ENCODE assay signal across 9 mouse cellular contexts in the genomic region with DNA sequence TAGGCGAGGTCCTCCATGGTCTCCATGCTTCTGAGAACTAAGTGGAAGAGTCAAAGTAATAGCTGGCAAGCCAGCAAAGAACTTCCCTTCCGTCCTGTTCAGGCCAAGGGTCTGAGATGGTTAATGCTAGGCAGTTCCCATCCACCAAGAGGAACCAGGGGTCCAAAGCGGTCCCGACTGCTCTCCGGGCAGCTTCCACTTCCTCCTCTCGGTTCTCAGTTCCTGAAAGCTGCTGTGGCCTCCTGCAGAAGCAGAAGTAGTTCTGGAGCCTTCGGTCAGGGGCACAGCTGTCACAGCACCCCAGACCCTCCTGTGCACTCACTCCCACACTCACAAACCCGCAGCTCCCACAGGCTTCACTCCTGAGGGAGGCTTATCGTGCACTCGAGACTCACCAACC. TPM values are rescaled to one million over a fixed set of nuclear protein-coding genes. Genes with fewer than 3 reads are reported as not detected.
A peak's percentile ranks its signal among the peaks of the same experiment; 100 is the strongest.
DNase-seq lines count a peak whose midpoint lies in the region; ATAC-seq and TF ChIP-seq lines count a peak whose summit lies in the region.
"Had no signal": no experiment of that assay in that cellular context is flagged by ENCODE, and none has a peak within 500 bp of the region (broad histone marks: within the 10 kb centered on the region; RNA-seq: fewer than 3 reads in every experiment).

No protein-coding gene starts in this region.

- H3K9me3 ChIP-seq in heart, embryonic 10.5 days: no peaks in the 10 kb centered on the region
- H3K9me3 ChIP-seq in G1E (replicated peaks): no peaks in the 10 kb centered on the region

- H3K4me1 ChIP-seq in heart, embryonic 10.5 days: no peaks in the 10 kb centered on the region
- H3K4me1 ChIP-seq in G1E (ENCODE audit: insufficient read depth, low read depth, low read length): peaks cover 54% of the 10 kb centered on the region

- WGBS in heart, embryonic 10.5 days: 66% methylated on average over 10 of the region's 10 CpGs

- H3K27ac ChIP-seq in heart, embryonic 10.5 days: no peak overlapping the region

- H3K4me3 ChIP-seq in heart, embryonic 10.5 days: no peak overlapping the region
- peak overlapping the region; percentile 52; the same call in 1 of the 2 replicates for H3K4me3 ChIP-seq in G1E (ENCODE audit: low read depth, low read length)

- no peaks in the 10 kb centered on the region for H3K36me3 ChIP-seq in heart, embryonic 10.5 days
- H3K36me3 ChIP-seq in G1E (replicated peaks): no peaks in the 10 kb centered on the region

- H3K27me3 ChIP-seq in heart, embryonic 10.5 days (ENCODE audit: insufficient read depth, poor library complexity, severe bottlenecking): no peaks in the 10 kb centered on the region
- no peaks in the 10 kb centered on the region for H3K27me3 ChIP-seq in G1E (ENCODE audit: insufficient read depth, low read length)

- peak; percentile 26 for DNase-seq in heart, adult 8-10 months (ENCODE audit: low spot score)
- no peak for DNase-seq in heart, embryonic 10.5 days (ENCODE audit: low spot score)
- peak; percentile 27 for DNase-seq in G1E (ENCODE audit: low spot score)
- DNase-seq in kidney, postnatal 14 days: peak; percentile 7
- peak; percentile 73 to 81 for DNase-seq in monocyte, adult 2 months (ENCODE audit: low read depth in 1 of 2, low spot score in 2 of 2)
- no peak for DNase-seq in cerebellum, adult 11-12 months
- DNase-seq in adrenal gland, postnatal 4 days (ENCODE audit: low spot score in 2 of 2): no peak
- DNase-seq: cerebellum, postnatal 25 days had no signal

- TF ChIP-seq CTCF in G1E (IDR thresholded peaks at IDR 0.05; ENCODE audit: low read depth, low read length): no peak

- ATAC-seq in G1E (ENCODE audit: extremely low read depth, insufficient number of reproducible peaks, low FRiP score, poor library complexity, severe bottlenecking): peak; percentile 22; the same call in 1 of the 2 replicates
- ATAC-seq in erythroid progenitor cell, adult 5-6 weeks (replicated peaks; ENCODE audit: low FRiP score, poor library complexity, severe bottlenecking): no peak

RNA-seq across cellular contexts. Expression of a gene that starts 6.7 kb away (rescaled TPM):
- under 1 TPM in 1 of 4 experiments, not detected in 3; 0.19 TPM for total RNA-seq in heart, adult 8-10 months (2022)
- 0.18 and 0.38 TPM in 2 replicates for polyA plus RNA-seq in heart, embryonic 10.5 days (2016; fragmentation: Nextera tagmentation; extraction: Ambion mirVana)
- total RNA-seq in G1E (2014; fragmentation: Nextera tagmentation) (8.7 and 13.8 TPM in 2 replicates), G1E (2017) (1.6 and 2.0 TPM in 2 replicates)
- polyA plus RNA-seq in G1E (2012): 0.23 and 0.36 TPM in 2 replicates
- 0.72 TPM in 1 of 2 replicates, not detected in the other for total RNA-seq in erythroid progenitor cell, adult 5-6 weeks (2015; ENCODE audit: low replicate concordance)
- total RNA-seq in erythroid progenitor cell, adult 5-6 weeks (2017; ENCODE audit: low replicate concordance): 1.5 and 1.6 TPM in 2 replicates
- total RNA-seq in adrenal gland, postnatal 4 days (2021): 1 to 10 TPM; 1.1 to 1.4 TPM

RNA-seq across cellular contexts. Expression of a gene that starts 6.9 kb away (rescaled TPM):
- total RNA-seq in heart, adult 8-10 months (2022): 1 to 10 TPM; 4.9 to 6.6 (median 5.9) TPM
- 7.4 and 12.0 TPM in 2 replicates for polyA plus RNA-seq in heart, embryonic 10.5 days (2016; fragmentation: Nextera tagmentation; extraction: Ambion mirVana)
- total RNA-seq in G1E (2014; fragmentation: Nextera tagmentation) (102 and 173 TPM in 2 replicates), G1E (2017) (56.5 and 72.3 TPM in 2 replicates)
- polyA plus RNA-seq in G1E (2012): 21.1 and 33.9 TPM in 2 replicates
- 101 and 117 TPM in 2 replicates for total RNA-seq in erythroid progenitor cell, adult 5-6 weeks (2015; ENCODE audit: low replicate concordance)
- total RNA-seq in erythroid progenitor cell, adult 5-6 weeks (2017; ENCODE audit: low replicate concordance): 61.7 and 82.0 TPM in 2 replicates
- total RNA-seq in adrenal gland, postnatal 4 days (2021): 10 to 100 TPM; 23.8 to 25.1 TPM

Comparison
In these comparisons a context has a peak if more than half of its experiments do, and no peak if none do; other contexts are left out.
1. DNase-seq: peak in heart, adult 8-10 months (single experiment), G1E (single experiment), kidney, postnatal 14 days (single experiment) and monocyte, adult 2 months (2 of 2); none in heart, embryonic 10.5 days (single experiment), cerebellum, adult 11-12 months (single experiment) and adrenal gland, postnatal 4 days (0 of 2).